Mouse (Mus musculus) inflammation-experienced regulatory T-cells, adult 16 weeks (primary cell): ENCODE data around the gene Gabrg3. TPM values are rescaled to one million over a fixed set of nuclear protein-coding genes. Genes with fewer than 3 reads are reported as not detected.

Source experiments
- polyA plus RNA-seq: library from polyadenylated mRNA; unstranded; fragments of 100-300 nt; shearing (Covaris generic); gene quantifications from one replicate; pipeline ENCODE4 v1.2.1, GENCODE M21; 2017

Gabrg3 gene
- polyA plus RNA-seq: not detected

GRCm38 (mm10) chr7:57386517-57387340, at the start of gene Gabrg3:
Gabrg3 (minus strand) TSS chr7:57387188.

GRCm38 (mm10) chr7:57419392-57419791, 32.4 kb upstream of the Gabrg3 start, which contains the start of gene Gabrb3:
Gabrb3 (plus strand) TSS chr7:57419692.

Other genes starting within 250 kb of the Gabrg3 start
- not detected for gene Gabrb3, start 32.5 kb upstream of the Gabrg3 start, polyA plus RNA-seq
- not detected for gene Gabra5, start 122.9 kb upstream of the Gabrg3 start, polyA plus RNA-seq